Mouse (Mus musculus) layer of hippocampus, postnatal 14 days (tissue): ENCODE measurements at regions not wholly inside any gene's neighbourhood (a gene's known extent, or its start where the extent isn't known, plus 50 kb on each side); places are given as distances from the start of the nearest gene placed in this dataset.
A peak's percentile ranks its signal among the peaks of the same experiment; 100 is the strongest.

Experiments
- DNase-seq, 2 experiments: peaks; one replicate each; pipeline ENCODE4 v3.0.0; 2021 to 2022; ENCODE audit warnings: low spot score in 2 of 2, mixed read lengths in 1 of 2

DNA sequence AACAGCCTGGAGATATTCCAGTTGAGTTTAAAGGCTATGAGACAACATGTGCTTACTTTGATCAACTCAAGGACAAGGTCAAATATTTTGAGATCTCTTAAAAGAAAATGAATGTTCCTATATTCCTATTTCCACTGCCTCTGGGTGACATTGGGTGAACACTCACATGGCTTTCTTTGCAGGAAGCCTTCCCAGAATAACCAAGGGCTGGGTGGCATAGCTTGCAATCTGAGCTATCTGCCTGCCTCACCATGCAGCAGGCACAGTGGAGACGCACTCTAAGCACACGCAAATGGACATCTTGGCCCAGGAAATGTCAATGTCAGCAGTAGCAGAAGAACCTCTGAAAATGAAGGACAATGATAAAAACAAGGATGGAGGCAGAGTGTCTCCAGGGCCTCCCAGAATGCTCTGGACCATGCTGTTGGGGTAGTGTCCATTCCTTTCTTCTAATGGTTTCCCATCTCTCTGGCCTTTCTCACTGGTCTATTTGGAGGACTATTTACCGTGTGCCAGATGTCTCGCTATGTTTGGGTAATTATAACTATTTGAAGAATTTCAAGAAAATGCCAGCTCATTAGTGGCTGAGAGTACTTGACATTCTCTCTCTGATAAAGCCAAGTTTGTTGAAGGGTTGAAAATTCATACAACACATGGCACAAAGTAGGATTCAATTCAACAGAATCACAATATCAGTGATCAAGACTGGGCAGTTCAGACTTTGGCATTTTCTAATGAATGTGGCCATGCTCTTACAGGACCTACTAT, 276.3 kb upstream of the Rnf32 start:
- DNase-seq = no peak

DNA sequence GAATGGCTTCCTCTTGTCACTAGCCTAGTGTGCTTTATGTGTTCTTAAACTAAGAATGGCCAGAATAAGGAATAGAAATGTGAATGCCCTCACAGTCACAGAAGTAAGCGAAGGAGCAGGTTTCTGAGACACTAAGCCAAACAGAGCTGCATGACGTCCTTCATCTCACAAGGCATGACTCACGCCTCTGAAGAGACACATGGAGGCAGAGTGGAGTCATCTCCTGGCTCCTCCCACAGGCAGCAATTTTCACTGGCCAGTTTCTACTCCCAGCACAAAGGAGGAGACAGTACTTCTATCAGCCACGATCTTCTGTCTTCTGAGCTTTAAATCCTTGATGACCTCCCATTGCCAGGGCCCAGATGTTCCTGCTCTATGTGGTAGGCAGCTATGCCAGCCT, 291.3 kb upstream of the Rnf32 start:
- no peak for DNase-seq

DNA sequence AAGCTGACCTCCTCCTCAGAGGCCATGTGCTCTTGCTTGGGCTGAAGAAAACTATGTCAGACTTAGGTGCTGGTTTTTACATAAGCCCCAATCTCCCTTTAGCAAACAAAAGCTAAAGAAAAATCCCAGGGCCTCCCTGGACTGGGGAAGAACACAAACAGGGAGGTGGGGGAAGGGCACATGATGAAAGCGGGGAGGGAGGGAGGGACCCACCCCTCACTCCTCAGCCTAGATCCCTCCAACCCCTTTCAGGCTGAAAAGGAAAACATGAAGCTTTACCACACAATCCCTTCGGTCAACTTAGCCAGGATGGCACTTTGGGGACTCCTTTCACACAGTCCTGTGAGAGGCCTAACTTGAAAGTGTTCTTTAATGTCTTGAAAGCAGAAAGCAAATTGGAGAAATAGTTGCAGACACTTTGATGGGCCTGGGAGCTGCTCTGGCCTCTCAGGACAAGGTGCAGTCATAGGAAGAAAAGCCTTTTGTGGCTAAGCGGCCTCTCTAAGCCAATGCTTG, 291.9 kb upstream of the Rnf32 start:
- no peak for DNase-seq

DNA sequence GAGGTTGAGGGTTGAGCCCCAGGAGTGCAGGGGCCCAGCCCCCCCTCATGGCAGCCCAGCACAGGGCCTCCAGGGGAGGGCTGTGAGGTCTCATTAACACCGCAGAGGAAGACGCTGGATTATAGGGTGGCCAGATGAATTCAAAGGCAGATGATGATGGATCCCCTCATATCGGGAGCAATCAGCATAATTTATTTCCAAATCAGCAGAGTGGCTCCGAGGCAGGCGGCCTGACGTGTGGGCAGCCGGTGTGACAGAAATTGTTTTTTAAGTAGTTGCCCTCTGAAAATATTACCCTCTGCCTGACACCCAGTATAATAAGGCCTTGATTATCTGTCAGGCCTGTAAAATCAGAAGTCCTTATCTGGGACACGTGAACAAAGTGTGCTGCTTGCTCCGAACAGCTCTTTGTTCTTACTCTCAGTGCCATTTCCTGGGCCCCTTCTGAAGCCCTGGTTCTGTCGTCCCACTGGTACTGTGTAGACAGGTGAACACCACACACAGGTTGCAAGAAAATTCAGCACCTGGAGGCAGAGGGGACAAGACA, 303.0 kb upstream of the Rnf32 start:
- no peak for DNase-seq

DNA sequence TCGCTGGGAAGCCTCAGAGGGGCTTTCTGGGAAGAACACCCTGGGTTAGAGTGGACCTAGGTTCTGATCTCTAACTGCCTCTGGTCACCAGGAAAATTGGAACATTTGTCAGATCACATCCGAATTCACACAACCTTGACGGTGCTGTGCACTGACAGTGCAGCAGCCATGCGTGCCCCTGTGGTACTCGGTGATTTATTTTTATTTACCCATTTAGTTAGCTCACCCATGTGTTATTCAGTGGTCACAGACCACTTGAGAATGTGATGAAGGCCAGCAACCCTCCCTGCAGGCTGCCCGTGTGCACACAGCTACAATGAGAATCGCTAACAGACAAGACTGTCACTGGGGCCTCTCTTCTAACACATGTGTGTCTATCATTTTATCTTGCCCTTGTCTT, 303.8 kb upstream of the Rnf32 start:
- DNase-seq = no peak

DNA sequence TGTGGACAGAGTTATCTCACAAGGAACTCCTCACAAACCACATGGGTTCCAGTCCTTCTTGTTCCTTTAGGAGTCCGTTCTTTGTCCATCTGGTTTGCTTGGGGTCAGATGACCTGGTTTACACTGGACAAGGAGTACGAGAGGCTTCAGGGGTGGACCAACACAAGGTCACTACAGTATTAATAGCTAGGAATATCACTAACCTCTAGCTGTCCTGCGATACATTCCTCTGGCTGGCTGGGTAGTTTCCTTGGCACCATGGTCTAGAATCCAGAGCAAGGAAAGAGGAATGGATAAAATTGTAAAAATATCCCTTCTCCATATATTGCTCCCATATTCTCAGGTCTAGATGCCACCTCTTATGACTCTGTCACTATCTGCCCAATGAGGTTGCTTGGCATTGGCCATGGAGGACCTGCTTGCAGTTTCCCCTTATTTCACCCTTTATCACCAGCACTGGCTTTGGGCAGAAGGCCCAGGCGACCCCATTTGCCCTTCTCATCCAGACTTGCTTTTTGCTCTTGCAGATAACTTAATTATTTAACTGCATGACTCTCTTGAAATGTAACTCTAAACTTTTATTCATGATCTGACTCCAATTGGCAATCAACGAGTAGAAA, 310.9 kb upstream of the Rnf32 start:
- DNase-seq = no peak

DNA sequence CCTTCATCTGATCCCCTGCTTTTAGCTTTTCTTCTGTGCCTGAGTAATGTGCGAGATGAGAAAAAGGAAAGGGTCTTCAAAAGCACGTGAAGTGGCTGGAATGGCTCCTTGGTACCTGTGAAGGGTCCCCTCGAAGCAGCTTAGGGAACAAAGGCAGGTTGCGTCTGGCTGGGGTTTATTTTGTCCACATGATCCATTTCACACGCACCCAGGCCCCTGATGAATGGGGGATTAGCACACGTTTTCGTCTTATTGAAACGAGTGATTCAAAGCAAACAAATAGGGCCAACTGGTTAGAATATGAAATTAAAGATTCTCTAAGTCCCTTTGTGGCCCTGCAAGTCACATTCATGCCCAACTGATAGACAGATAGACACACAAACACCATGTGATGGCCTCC, 319.6 kb upstream of the Rnf32 start:
- no peak for DNase-seq

DNA sequence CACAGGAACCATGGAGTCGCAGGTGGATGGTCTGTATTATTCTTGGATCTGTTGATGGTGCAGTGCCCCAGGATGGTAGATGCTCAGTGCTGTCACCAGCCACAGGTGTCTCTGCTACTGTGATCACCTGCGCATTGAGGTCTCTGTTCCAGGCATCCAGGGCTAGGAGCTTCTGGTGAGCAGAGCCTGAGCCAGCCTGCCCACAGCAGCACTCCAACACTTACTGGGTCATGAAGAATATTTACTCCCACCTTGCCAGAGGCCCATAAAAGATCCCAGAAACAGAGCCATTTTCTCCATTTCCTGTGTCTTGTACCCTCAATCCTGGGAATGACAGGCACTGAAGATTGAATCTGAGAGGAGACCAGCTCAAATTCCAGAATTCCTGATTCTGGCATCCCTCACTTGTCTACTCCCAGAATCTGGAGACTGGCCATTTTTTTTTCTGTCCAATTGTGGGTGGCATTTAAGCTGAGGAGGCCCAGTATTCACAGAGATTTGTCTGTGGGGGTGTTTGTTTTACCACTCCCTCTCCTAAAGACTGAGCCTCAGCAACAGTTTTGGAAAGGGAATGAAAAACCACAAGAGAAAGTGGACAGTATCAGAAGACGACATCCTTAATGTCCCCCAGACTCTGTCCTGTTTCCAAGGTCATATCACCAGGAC, 322.1 kb upstream of the Rnf32 start:
- DNase-seq = no peak

DNA sequence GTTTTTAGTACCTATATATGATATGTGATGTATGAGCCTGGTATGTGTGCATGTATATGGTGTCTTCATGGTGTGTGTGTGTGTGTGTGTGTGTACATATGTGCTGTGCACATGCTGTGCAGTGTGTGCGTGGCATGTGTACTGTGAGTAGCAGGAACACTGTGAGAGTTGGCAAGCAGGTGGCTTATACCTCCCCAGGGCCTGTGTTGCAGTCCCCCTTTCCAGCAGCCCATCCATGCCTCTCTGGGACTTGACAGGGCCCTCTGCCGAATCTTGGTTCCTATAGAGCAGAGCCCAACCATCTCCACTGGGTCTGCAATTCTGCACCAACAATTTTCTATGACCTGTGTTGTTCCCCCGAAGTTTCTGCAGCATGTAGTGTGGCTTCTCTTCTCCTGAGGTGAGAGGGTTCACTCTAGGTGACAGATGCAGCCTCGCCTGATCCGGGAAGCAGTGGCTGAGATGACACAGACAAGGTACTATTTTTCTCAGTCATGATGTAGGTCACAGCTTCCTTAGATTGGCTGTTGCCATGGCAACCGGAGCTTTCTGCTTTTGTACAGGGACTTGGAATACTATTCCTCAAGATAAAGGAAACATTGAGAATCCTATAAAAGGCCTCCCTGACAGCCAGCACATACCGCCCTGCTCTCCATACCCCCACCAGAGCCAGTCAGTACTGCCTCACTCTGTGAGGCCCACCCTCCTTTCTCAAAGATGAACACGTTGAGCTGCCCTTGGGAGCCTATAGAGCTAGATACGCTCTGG, 336.0 kb upstream of the Rnf32 start:
- peak; percentile 41 to 67 for DNase-seq

DNA sequence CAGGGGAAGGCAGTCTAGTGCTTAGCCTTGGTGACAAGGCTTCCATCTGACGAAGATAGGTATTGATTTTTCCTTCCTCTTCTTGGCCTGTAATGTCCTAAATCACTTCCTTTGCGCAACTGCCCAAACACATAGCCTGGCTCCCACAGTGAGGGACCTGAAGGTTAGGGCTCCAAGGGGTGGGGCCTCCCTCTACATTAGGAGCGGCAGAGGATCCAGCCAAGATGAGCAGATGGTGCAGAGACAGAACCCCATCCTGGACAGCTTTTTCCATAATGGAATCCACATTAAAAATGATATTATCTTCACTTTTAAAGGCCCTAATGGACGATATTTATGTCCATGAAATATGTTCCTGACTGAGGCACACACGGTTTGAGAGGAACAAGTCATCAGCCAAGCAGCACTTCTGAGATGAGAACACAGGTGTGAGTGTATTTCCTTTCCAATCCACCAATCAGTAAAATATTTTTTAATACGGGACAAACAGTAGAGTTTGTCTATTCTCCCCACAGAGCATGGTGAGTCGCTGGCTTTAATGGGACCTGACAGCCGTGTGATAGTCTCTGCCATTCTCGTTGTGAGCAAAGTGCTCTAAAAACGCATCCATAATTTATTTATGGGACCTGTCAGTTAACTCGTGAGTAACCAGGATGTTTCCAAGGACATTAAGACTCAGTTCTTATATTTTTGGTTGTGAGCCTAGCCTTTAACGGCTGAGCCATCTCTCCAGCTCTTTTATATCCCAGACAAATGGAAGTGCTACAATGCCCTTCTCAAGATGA, 357.5 kb upstream of the Rnf32 start:
- DNase-seq = no peak

DNA sequence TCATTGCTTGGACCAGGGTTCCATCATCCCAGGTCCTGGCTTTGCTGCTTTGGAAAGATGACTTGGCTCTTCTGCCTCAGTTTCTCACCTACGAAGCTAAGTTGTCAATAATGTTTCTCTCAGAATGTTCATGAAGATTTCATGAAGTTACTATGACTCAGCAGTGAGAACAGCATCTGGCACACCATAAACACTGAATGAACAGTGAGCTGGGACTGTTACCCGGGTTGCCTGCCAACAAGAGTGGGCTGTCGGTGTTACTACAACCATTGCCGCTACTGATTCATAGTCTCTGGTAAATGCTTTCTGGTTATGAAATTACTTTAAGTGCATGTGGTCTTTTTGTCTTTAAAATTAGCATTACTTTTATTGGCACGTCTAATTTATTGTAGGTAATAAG, 352.0 kb upstream of the Shh start:
- peak; percentile 18 to 67 for DNase-seq

DNA sequence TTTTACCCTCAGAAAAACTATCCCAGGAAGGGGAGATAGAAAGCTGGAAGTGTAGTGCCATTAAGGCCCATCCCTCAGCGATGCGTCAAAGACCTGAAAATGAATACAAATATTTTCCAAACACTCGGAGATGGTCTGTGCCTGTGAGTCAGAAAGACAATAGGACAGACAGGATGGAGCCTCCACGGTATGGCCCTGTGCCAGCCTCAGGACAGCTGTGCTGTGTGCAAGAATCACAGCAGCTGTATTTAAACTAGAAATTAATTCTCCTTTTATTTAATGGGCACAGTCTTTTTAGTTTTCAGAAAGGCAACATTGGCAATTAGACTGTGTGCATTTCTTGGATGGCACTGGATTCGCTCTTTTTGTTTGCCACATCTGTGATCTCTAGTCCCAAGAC, 340.9 kb upstream of the Shh start:
- DNase-seq = peak in 1 of 2 experiments; percentile 5

DNA sequence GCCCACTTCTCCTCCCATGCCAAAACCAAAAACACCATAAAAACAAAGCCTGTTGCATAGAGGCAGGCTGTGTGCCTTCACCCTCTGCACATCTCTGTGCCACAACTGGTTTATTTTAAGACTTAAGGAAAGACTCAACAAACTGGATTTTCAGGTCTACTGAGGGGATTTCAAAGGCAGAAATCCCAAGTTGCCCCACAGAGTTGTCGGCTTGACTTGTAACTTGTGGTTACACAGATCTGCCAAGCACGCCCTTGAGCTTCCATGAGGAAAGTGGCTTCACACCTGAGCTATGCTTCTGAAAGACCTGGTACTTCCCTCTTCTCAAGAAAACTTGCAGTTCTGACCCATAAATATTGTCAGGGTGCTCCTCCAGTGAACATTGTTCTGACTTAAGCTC, 332.4 kb upstream of the Shh start:
- no peak for DNase-seq

DNA sequence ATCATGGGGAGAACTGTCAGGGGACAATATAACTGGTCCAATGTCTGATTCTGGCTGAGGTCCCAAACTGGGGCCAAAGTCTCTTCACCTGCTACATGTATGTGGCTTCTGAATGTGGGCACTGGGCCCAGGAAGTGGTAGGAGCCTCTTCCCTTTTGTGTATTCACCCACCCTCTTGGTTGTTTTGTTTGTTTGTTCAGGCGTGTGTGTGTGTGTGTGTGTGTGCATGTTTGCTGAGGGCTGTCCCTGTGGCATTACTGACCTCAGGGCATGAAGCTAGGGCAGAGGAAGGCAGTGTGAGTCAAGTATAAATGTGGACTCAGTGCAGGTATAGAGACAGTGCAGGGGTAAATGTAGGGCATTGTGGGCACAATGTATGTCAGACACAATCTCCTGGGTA, 331.3 kb upstream of the Shh start:
- DNase-seq = no peak

DNA sequence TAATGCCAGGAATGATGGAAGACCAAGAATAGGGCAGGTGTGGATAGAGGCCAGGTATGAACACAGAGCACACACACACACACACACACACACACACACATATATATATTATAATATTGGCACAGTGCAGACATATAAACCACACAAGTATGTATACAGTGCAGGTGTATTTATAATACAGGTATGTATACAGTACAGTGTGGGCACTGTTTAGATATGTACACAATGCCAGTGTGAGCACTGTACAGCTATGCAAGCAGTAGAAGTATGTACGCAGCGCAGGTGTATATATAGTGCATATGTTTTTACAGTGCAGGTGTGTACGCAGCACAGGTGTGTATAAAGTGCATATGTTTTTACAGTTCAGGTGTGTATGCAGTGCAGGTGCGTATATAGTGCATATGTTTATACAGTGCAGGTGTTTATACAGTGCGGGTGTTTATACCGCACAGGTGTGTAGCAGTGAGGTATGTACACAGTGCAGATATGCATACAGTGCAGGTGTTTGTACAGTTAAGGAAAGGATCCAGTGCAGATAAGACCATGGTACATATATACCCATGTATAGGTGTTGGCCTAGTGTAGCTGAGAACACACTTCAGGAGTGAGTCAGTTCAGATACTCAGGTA, 328.2 kb upstream of the Shh start:
- no peak for DNase-seq

DNA sequence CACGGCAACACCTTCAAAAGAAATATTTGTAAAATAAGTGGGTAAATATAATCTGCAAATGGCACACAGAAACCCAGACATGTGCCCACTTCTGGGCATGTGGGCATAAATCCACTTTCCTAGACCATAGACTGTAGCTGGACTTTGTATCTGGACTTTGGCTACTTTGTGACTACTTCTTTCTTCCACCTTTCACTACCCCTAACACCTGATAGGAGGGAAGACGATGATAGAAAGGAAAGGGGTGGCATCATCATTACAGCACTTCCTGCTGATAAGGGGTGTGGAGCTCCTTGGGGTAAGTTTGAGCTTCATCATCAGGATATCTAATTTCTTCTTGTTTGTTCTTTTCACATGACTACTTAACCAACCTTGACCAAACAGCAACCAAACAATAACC, 326.7 kb upstream of the Shh start:
- no peak for DNase-seq

DNA sequence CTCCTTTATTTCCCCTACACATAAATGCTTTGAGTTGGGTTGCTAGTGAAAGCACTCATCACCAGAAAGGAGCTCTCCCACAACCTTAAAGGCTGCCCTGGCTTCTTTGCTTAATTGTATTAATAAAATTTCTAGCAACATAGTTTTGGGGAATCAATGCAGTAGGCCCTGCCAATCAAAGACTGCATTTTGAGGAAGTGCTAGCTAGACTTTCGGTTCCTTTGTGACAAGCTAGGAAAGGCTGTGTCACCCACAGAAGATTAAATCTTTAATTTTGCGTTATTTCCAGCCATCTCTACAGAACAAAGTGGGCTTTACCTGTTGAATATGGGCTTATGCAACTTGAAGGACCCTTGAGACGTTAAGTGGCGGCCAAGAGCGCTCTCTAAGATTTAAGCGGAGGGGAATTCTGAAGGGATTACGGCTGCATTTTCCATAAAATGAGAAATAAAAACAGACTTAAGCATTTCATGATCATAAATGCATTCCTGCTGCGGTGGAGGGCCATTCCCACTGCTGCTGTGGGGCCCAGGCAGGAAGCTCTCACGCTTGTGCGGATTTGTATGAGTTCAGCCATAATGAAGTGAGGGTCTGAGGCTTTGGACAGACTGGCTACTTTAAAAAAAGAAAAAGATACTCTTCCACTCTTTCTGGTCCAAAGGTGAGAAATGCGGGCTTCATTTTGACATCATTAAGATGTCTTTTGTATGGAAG, 318.4 kb upstream of the Shh start:
- no peak for DNase-seq

DNA sequence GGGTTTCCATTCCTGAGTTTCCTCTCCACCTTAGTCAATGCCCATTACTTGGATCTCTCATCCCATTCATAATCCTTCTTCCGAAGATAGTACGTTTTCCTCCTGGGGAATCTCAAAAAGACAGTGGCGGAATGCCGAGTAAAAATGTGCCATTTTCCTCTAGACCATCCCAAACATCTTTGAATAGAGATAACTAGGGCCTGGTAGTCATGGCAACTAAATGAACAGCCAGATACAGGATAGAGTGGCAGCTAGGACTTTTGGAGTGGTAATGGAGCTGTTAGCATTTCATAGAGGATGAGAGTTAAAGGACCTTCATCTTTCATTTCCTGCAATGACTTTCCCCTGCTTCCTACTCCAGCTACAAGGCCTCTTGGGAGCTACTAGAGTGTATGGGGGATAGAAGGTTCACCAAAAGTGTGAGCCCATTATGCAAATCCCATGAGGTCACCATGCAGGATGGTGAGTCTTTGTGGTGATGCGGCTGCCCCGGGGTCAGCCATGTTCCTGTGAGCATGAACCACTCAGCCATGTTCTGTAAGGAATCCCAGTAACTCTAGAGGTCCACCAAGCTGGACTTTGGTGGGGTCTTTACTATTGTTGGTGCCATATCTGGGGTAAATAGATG, 317.4 kb upstream of the Shh start:
- peak; percentile 4 to 16 for DNase-seq
